Mouse (Mus musculus): Measurements from ENCODE around the gene Cdc37l1. TPM values are rescaled to one million over a fixed set of nuclear protein-coding genes. Genes with fewer than 3 reads are reported as not detected.

Gene Cdc37l1
- polyA plus RNA-seq, 1 experiment from 2014 or later, result 44.5 TPM

DNA sequence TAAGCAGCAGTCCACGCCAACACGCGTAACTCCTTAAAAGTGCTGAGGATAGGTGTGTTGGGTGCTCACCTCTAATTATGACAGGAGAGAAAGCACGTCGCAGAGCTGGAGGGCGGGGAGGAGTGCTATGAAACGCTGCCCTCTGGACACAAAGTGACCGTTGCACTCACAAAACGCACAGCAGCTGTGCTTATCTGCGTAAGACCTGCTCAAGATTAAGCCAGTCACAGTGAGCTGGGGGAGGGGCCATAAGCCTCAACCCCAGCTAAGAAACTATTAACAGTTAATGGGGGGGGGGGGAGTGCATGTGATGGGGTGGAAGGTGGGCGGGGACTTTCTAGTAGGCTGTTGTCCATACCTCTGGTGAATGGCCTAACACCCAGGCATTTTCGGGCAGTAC lies 62.6 kb downstream of the Cdc37l1 start:
- H3K27ac ChIP-seq (ENCODE audit: low read depth), result no peak overlapping the region

DNA sequence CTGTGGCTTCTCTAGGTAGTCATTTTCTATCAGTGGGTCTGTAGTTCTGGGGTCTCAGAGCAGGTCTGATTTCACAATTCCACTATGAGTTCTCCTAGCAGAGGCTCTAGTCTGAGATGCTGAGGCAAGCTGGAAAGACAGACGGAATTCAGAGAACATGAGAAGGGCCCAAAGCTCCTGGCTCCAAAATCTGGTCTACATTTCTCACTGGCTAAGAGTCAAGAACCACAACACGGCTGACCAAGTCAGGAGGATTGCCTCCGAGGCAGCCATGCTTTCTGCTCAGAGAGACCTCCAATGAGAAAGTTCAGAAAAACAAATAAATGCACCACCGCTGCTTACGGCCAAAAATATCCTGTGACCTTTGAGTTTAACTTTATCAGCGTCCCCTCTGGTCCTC lies 64.4 kb downstream of the Cdc37l1 start:
- no peaks in the 10 kb centered on the region for H3K36me3 ChIP-seq (ENCODE audit: insufficient read depth)
- DNase-seq (no peak), ATAC-seq (ENCODE audit: insufficient read depth) (no peak)
- H3K9me3 ChIP-seq (ENCODE audit: low read depth, low read length), result no peaks in the 10 kb centered on the region
- H3K4me2 ChIP-seq, result no peak overlapping the region
- no peaks in the 10 kb centered on the region for H3K27me3 ChIP-seq (ENCODE audit: insufficient read depth, low read length)
- 57% methylated on average over 6 of the region's 6 CpGs for WGBS
- TF ChIP-seq CTCF (IDR thresholded peaks at IDR 0.05; ENCODE audit: low read depth), result no peak
- no peaks in the 10 kb centered on the region for H3K4me1 ChIP-seq (ENCODE audit: insufficient read depth)
- no peak overlapping the region for H3K9ac ChIP-seq
- H3K27ac ChIP-seq (ENCODE audit: low read depth), result no peak overlapping the region
- H3K4me3 ChIP-seq (ENCODE audit: low read depth, low read length), result no peak overlapping the region

More for the DNA sequence above, 62.6 kb downstream of the Cdc37l1 start:
- H3K27me3 ChIP-seq (ENCODE audit: insufficient read depth, low read length), result no peaks in the 10 kb centered on the region
- no peak overlapping the region for H3K9ac ChIP-seq
- H3K36me3 ChIP-seq (ENCODE audit: insufficient read depth), result no peaks in the 10 kb centered on the region
- no peaks in the 10 kb centered on the region for H3K9me3 ChIP-seq (ENCODE audit: low read depth, low read length)
- ATAC-seq (ENCODE audit: insufficient read depth), result no peak
- no peak for DNase-seq
- no peaks in the 10 kb centered on the region for H3K4me1 ChIP-seq (ENCODE audit: insufficient read depth)
- TF ChIP-seq CTCF (IDR thresholded peaks at IDR 0.05; ENCODE audit: low read depth), result no peak
- H3K4me2 ChIP-seq, result no peak overlapping the region
- no peak overlapping the region for H3K4me3 ChIP-seq (ENCODE audit: low read depth, low read length)
- WGBS, result 82% methylated on average over 12 of the region's 12 CpGs

DNA sequence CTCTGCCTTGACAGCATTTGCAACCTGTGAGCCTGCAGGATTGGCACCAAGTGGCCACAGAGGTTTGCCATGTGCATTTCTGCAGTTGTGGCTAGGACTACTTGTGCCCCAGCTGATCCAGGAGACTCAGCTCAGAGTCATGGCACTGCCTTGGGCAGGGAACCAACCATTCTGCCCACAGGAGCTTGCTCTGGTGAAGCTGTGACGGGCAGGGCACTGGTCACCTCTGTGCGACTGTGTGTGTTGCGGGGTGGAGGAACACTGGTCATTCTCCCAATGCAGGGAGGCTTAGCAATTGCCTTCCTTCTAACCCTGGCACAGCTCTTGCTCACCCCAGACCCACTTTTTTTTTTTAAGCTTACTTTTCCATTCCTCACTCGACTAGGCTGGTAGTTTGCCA lies 65.3 kb downstream of the Cdc37l1 start:
- no peak for TF ChIP-seq CTCF (IDR thresholded peaks at IDR 0.05; ENCODE audit: low read depth)
- no peaks in the 10 kb centered on the region for H3K27me3 ChIP-seq (ENCODE audit: insufficient read depth, low read length)
- WGBS, result 89% methylated on average over 4 of the region's 4 CpGs

DNA sequence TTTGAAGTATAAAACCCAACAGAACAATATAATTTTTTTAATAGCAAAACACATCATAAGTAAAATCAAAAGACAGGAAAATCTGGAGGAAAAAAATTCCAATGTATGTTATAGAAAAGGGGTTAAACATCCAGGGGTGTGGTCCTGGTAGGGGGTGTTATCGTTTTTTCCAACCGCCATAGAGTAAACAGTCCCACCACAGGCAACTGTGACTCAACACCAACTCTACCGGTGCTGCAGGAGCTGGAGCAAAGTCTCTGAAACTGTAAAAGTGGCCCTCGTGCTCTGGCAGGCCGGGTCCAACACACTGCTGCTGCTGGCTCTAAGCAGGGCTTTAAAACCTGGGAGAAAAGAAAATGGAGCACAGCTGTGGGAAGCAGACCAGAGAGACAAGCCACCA lies 68.6 kb downstream of the Cdc37l1 start:
- 58% methylated on average over 5 of the region's 5 CpGs for WGBS
- Histone ChIP-seq H3K27me3 (ENCODE audit: insufficient read depth, low read length) (no peaks in the 10 kb centered on the region), H3K4me3 (ENCODE audit: low read depth, low read length) (no peak overlapping the region), H3K4me2 (no peak overlapping the region), H3K9me3 (ENCODE audit: low read depth, low read length) (no peaks in the 10 kb centered on the region), H3K4me1 (ENCODE audit: insufficient read depth) (no peaks in the 10 kb centered on the region), H3K36me3 (ENCODE audit: insufficient read depth) (no peaks in the 10 kb centered on the region), H3K9ac (no peak overlapping the region), H3K27ac (ENCODE audit: low read depth) (no peak overlapping the region)
- no peak for DNase-seq
- no peak for ATAC-seq (ENCODE audit: insufficient read depth)
- no peak for TF ChIP-seq CTCF (IDR thresholded peaks at IDR 0.05; ENCODE audit: low read depth)

More for the DNA sequence above, 65.3 kb downstream of the Cdc37l1 start:
- no peak for DNase-seq
- no peak overlapping the region for H3K4me3 ChIP-seq (ENCODE audit: low read depth, low read length)
- ATAC-seq (ENCODE audit: insufficient read depth), result no peak
- H3K9ac ChIP-seq, result no peak overlapping the region
- no peak overlapping the region for H3K27ac ChIP-seq (ENCODE audit: low read depth)
- H3K36me3 ChIP-seq (ENCODE audit: insufficient read depth), result no peaks in the 10 kb centered on the region
- no peaks in the 10 kb centered on the region for H3K9me3 ChIP-seq (ENCODE audit: low read depth, low read length)
- no peak overlapping the region for H3K4me2 ChIP-seq
- no peaks in the 10 kb centered on the region for H3K4me1 ChIP-seq (ENCODE audit: insufficient read depth)

DNA sequence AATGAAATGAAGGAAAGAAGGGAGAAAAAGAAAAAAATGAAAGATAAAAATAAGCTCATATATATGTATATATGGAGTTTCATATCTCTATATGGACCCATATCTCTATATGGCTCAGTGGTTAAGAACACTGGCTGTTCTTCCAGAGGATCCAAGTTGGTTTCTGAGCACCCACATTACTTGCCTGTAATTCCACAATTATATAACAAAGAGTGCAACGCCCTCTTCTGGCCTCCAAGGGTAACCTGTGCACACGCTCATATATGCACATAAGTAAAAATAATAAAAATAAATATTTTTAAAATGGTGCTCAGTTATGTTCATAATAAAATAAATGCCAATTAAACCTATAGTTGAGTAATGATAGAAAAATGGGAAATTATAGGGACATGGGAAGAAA lies 69.5 kb downstream of the Cdc37l1 start:
- Histone ChIP-seq H3K27me3 (ENCODE audit: insufficient read depth, low read length) (no peaks in the 10 kb centered on the region), H3K9me3 (ENCODE audit: low read depth, low read length) (no peaks in the 10 kb centered on the region), H3K4me3 (ENCODE audit: low read depth, low read length) (no peak overlapping the region), H3K27ac (ENCODE audit: low read depth) (no peak overlapping the region), H3K4me1 (ENCODE audit: insufficient read depth) (no peaks in the 10 kb centered on the region), H3K4me2 (no peak overlapping the region), H3K36me3 (ENCODE audit: insufficient read depth) (no peaks in the 10 kb centered on the region), H3K9ac (no peak overlapping the region)
- ATAC-seq (ENCODE audit: insufficient read depth) (no peak), DNase-seq (no peak)
- 75% methylated on average over 2 of the region's 2 CpGs for WGBS
- no peak for TF ChIP-seq CTCF (IDR thresholded peaks at IDR 0.05; ENCODE audit: low read depth)

DNA sequence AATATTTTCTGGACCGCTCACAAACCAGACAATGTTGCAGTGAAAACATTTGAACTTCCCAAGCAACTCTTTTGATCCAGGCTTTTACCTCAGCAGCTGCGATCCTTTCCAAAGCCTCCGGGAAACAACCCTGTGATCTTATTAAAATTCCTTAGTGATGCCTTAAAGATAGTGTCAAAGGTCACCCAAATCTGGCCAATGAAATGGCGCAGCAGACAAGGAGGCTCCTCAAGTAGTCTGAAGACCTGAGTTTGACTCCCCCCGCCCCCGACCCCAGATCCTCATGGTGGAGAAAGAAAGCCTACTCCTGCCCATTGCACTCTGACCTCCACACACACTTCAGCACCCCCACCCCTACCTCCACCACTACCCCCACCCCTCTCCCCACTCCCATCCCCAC lies 70.1 kb downstream of the Cdc37l1 start:
- Histone ChIP-seq H3K9ac (no peak overlapping the region), H3K9me3 (ENCODE audit: low read depth, low read length) (no peaks in the 10 kb centered on the region), H3K4me3 (ENCODE audit: low read depth, low read length) (no peak overlapping the region), H3K4me2 (no peak overlapping the region), H3K27ac (ENCODE audit: low read depth) (no peak overlapping the region), H3K27me3 (ENCODE audit: insufficient read depth, low read length) (no peaks in the 10 kb centered on the region), H3K36me3 (ENCODE audit: insufficient read depth) (no peaks in the 10 kb centered on the region), H3K4me1 (ENCODE audit: insufficient read depth) (no peaks in the 10 kb centered on the region)
- WGBS, result 29% methylated on average over 6 of the region's 6 CpGs
- ATAC-seq (ENCODE audit: insufficient read depth), result no peak
- no peak for DNase-seq
- no peak for TF ChIP-seq CTCF (IDR thresholded peaks at IDR 0.05; ENCODE audit: low read depth)

DNA sequence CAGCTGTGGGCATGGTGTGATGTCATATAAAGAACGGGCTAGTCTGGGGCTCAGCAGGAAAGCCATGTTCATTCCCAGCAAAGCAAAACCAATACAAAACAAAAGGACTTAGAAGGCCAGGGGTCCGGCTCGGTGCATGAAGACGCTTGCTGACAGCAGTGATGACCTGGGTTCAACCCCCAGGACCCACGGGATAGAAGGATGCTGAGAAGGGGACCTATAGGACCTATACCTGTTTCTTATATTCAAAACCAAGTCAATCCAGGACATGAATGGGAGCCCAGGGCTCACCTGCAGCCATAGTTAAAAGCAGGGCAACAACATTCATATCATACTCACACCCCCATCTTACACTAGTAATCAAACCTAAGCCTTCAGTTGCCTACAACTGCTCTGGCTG lies 72.9 kb downstream of the Cdc37l1 start:
- ATAC-seq (ENCODE audit: insufficient read depth) (no peak), DNase-seq (no peak)
- TF ChIP-seq CTCF (IDR thresholded peaks at IDR 0.05; ENCODE audit: low read depth), result no peak
- Histone ChIP-seq H3K4me1 (ENCODE audit: insufficient read depth) (no peaks in the 10 kb centered on the region; the same call in 1 of the 2 replicates), H3K4me3 (ENCODE audit: low read depth, low read length) (no peak overlapping the region), H3K9ac (no peak overlapping the region), H3K4me2 (no peak overlapping the region), H3K27ac (ENCODE audit: low read depth) (no peak overlapping the region), H3K36me3 (ENCODE audit: insufficient read depth) (no peaks in the 10 kb centered on the region), H3K27me3 (ENCODE audit: insufficient read depth, low read length) (no peaks in the 10 kb centered on the region), H3K9me3 (ENCODE audit: low read depth, low read length) (no peaks in the 10 kb centered on the region)
- 79% methylated on average over 5 of the region's 5 CpGs for WGBS
